Mouse (Mus musculus) stomach, postnatal 0 days (tissue): Measurements from ENCODE around the gene Rab32.

Experiments used
- CTCF ChIP-seq: IDR thresholded peaks from 2 replicates; pipeline ENCODE4 v1.5.1; 2016; ENCODE audit warnings: antibody characterized with exemption, low read depth, mild to moderate bottlenecking, moderate library complexity
- EP300 ChIP-seq: optimal IDR thresholded peaks from 2 replicates; pipeline ENCODE3; 2016; ENCODE audit warnings: antibody characterized with exemption

GRCm38 (mm10) chr10:10600771-10601170 is 42.7 kb upstream of the Rab32 start:
- TF ChIP-seq CTCF, result no peak
- no peak for TF ChIP-seq EP300
